Mouse (Mus musculus) right cerebral cortex, postnatal 36 days (tissue): ENCODE results near the gene Wfdc12.
"Not testable (repeated sequence)": the region's sequence is repeated elsewhere in the genome, so short reads cannot be mapped to it uniquely, and the experiment has no call there.

Experiments
- DNase-seq, 2 experiments: peaks; one replicate each; pipeline ENCODE4 v3.0.0; 2022; ENCODE audit warnings: low spot score in 2 of 2, mixed read lengths in 1 of 2

The Wfdc12 gene

DNA sequence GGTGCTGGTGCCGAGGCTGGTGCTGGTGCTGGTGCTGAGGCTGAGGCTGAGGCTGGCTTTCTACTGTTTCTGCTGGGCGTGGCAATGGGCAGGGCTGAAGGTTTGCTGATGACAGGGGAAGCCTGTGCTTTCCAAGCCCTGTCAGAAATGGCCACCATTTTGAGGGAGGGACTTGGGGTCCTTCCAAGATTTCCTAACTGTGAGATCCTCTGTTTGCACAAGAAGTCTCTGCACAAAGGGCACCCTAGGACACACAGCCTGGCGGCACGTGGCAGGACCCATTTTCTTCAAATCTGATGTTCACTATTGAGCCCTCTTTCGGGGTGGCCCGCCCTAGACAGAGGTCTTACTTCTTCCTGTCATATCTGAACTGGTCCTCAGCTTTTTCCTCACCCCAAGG is at the start of gene Wfdc12:
Gene Wfdc12, minus strand, starts transcription at position 33 of the 400 bp plus-strand sequence.
- no peak for DNase-seq

DNA sequence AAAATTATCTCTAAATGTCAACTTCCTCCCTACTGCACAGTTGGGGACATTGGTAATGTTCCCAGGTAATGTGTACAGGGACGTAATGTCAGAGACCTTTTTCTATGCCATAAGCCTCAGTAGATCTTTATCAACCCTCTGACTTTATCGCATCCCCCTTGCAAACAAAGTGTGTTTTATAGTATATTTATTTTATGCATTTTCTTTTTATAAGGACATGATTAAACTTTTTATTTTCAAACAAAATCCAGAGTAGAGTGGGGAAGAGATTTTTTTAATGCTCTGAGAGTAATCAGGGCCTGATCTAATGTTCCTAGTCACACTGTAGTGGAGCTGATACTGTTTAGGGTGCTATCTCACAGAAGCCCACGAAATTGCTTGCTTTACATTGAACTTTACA is 48.0 kb upstream of the Wfdc12 start, which contains the start of gene Svs2:
Gene Svs2, minus strand, starts transcription at position 101 of the 400 bp plus-strand sequence.
- no peak for DNase-seq

DNA sequence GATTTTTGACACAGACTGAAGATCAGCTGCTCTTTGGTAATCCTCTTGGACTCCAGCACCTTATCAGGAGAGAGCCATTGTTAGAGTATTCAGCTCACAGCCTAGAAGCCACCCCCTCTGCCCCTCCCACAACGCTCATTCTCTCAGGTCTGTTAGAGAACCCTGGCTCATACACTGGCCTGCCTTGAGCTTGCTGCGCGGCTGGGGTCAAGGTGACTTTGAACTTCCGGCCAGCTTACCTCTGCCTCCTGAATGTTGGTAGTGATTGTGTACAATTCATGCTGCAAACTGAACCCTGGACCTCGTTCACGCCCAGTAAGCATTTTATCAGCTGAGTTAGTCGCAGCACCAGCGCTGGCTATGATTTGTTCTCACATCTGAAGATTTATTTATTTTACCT is 42.3 kb upstream of the Wfdc12 start:
- DNase-seq, result no peak

DNA sequence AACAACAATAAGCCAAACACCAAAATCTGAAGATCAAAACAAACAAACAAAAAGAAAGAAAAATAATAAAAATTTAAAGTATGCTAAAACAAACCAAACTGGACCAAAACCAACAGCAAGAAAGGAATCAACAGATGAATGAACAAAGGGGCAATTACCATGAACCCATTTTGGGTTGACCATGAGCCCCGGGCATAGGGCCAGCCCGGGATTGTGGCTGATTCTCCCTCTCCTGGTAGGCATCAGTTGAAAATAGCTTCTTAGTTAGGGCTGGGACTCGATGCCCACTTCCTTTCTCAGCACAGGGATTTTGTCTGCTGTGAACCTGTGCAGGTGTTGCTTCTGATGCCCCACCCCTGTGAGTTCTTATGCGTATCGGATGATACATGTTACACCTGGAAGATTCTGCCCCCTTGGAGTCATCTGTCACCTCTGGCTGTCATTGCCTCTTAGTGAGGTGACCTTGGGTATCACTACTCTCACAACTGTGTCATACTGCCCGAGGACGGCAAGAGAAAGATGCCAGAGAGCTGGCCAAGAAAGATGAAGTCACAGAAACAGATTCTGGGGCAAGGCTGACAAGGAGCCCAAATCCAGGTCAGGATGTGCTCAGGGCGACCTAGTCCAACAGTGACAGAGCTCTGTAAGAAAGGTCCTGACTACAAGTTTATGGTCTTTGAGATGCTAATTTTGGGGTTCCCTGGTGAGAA is 38.1 kb upstream of the Wfdc12 start:
- no peak for DNase-seq

- no peak for DNase-seq
These were observed 31.1 kb upstream of the Wfdc12 start, which contains the start of gene Wfdc15b for GRCm38 (mm10) chr2:164221522-164221921. TSS of gene Wfdc15b (minus strand) at chr2:164221660.

GRCm38 (mm10) chr2:164219295-164219694 is 28.9 kb upstream of the Wfdc12 start:
- DNase-seq, result no peak

- peak; percentile 2 to 20 for DNase-seq
These were observed 22.3 kb upstream of the Wfdc12 start for GRCm38 (mm10) chr2:164212711-164213110.

- DNase-seq, result no peak
These were observed 20.5 kb upstream of the Wfdc12 start for GRCm38 (mm10) chr2:164210892-164211291.

DNA sequence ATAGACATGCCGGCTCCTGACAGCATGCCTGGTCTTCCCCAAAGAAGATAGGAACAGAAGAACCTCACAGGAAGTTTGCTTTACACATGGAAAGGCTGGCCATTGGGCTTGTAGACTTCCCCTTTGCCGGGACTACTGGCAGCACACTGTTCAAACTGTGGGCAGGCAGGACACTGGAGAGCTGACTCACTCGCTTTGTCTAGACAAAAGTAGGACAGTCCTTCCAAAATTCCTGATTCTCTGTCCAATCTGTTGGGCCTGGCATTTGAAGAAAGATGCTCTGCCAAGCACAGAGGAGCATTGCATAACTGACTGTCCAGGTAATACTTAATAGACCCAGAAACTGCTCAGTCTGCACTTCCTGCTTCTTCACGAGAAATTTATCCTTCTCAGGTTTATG is 16.3 kb upstream of the Wfdc12 start:
- peak in 1 of 2 experiments; percentile 47 for DNase-seq

- not testable (repeated sequence) for DNase-seq
These were observed 15.6 kb upstream of the Wfdc12 start for GRCm38 (mm10) chr2:164206011-164206410.

DNA sequence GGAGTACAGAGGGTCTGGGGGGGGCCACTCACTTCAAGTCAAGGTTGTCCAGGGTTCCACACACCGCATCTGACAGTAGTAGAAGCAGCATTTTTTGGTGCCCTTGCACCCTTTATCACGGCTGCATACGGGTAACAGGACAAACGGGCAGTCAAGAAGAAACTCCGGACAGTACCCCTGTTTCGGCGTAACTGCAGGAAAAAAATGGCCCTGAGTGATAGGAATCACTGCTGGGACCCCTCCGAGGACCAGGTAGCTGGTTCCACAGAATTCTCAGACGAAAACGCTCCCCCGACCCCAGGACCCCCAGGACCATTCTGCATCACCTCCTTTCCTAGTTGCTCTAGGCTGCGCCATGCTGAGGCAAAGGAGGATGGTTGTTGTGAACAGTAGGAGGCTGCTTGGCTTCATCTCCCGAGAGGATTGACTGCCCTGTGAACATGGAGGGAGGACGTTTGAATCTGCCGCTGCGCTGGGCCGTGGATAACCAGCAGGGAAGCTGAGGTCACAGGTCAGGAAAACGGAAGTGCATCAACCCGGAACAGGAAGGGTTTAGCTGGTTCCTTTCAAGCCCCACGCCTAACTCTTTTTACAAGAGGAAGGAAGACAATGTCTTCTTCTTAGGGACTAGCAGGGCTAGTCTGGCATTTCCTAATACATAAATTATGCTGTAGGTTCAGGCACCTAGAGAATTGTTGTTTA is 9.4 kb upstream of the Wfdc12 start, which contains the start of gene Wfdc15a:
Gene Wfdc15a, minus strand, starts transcription at position 505 of the 702 bp plus-strand sequence.
- no peak for DNase-seq

- DNase-seq, result no peak
These were observed 6.2 kb upstream of the Wfdc12 start for GRCm38 (mm10) chr2:164196700-164196990.

DNA sequence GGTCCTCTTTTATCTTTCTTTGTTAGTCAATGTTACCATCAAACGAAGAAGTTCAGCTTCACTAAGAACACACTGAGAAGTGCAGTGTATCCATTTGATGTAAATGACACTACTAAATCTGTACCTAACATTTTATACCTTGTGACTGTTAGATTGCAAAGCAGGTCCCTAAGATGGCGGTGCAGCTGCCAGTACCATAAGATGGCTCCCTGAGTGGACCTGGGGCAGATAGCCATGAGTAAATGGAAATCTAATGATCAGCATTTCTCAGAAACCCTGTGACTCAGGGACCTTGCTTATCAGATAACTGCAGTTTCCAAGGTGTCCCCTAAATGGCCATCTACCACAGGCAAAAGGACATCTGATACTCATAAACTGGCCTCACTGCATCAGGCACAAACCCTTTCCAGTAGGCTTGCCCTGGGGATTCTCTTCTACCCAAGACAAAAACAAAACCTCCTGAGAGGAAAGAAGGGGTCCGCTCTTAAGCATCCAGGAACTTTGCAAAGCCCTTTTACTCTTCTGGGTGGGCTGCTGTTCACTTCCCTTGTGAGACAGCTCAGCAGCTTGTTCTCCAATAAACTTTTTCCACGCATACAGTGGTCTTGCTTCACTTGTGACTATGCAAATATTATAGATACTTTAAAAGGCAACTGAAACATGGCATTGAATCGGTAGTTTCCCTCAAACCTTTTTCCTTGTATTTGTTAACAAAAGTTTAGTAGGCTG is 5.7 kb upstream of the Wfdc12 start:
- DNase-seq, result no peak

DNA sequence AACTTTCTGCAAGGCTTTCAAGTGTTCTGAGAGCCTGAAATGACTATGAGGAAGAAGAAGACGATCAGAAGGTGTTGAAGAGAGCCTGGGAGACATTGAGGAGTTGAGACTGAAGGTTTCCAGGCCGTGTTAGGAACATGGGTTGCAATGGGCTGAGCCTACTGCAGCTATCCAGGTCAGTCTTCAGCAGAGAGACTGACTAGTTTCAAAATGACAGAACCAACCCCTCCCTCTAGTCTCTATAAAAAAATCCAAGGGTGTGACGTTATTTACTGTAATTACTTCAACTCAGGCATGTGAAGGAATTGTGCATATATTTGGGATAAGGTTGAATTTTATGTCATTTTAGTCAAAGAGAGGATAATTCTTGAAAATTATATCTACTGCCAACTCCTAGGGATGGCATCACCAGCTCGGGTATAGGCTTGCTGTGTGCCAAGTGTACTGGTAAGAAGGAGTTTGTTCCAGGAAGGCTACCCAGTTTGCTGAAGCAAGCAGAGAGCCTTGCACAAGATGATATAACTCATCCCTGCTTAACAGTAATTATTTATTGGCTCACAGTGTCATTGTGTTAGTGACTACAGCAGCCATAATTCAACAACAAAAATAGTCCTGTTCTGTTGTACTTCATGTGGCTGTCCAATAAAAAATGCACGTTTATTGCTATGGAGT is 4.7 kb upstream of the Wfdc12 start:
- no peak for DNase-seq

DNA sequence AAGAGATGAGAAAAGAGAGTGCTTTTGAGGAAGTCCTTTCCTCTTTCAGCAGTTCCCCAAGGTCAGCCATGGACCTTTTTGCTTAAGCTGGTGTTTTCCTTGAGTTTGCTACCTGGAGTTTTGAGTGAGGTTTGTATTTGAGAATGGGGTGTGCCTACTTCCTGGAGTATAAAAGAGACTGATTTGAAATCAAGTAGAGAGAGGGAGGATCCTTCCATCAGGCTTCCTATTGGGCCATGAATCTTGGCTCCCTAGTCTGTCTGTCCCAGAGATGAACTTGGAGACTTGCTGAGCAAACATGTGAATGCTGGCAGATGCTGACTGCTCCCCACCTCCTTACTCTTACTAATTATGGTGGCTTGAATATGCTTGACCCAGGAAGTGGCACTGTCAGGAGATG is 1.9 kb upstream of the Wfdc12 start:
- no peak for DNase-seq

DNA sequence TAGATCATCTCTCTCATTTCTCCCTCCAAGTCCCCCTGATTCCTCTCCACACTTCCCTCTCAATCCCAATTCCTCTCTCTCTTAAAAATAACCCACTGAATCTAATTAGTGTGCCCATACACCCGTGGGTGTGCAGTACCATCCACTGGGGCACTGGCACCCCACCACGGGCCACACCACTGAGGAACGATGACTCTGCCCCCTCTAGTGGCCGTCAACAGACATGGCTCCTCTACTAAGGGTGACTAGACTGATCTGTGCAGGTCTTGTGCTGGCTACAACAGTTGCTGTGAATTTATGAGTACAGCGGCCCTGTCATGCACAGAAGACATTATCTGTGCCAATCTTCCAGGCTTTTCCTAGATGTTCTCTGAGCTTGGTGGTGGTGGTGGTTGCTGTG is 1.7 kb downstream of the Wfdc12 start:
- DNase-seq, result no peak

DNA sequence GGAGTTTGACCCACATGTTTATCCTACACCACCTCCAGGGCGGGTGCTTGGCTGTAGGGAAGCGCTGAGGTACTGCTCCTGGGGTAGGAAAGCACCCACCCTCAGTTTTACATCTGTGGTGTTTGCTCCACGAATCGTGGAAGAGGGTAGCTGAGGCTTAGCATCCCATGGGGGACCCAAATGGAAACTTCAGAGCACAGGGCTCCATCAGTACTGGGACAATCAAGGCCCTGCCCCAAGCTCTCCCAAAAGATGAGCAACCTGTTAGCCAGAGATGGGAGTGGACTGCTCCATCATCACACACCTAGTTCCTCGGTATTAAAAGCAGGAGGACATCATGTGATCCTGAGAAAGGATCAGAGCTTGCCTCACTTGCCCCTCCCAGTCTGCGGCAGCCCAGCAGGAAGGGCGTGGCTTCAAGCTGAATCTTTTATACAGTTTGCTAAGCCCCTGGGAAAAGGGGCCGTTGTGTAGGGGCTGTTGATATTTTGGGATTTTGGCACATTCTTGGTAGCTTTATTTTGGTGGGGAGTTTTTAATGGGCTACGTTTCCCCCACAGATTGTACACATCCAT is 6.2 kb downstream of the Wfdc12 start:
- DNase-seq, result no peak

DNA sequence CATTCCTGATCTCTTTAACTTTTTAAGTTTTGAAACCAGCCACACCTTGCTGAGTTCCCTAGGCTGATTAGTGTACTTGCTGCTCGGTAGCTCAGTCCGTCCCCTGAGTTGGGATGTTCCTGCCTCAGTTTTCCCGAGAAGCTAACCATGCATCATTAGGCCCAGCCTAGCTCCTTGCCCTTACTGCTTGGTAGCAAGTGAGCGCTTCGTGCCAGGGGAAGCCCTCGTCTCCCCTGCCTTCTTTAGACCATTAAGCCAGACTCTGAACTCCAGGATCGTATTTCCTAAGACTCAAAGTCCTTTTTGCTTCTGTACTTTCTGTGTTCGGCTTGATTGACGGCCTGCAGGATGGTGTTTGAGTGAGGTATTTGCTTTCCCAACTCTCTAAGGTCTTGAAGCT is 7.1 kb downstream of the Wfdc12 start:
- DNase-seq, result no peak

DNA sequence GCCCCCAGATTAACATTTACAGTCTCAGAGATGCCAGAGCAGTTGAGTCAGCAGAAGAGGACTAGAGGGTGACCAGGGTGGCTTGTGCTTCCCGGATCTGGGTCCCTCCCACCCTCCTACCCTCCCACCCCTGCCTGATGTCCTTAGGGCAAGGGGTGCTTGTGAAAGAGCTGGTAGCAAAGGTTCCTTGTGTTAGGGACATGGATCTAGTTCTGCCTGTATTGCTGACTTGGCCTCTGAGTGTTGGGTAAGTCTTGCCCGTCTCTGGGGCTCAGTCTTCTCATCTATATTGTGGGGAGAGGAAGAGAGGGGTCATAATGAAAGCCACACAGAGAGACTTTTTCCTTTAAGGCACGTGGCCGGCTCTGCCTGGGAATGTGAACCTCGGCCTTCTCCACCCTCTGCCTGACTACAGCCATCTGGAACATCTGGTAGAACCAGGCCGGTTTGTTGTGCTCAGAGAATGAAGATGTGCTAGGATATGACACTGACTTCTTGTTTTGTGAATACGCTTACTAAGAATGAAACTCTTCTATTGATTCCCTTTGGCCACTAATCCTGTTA is 7.6 kb downstream of the Wfdc12 start, which contains the start of gene Wfdc5:
Gene Wfdc5, minus strand, starts transcription at position 51 of the 564 bp plus-strand sequence.
- no peak for DNase-seq

DNA sequence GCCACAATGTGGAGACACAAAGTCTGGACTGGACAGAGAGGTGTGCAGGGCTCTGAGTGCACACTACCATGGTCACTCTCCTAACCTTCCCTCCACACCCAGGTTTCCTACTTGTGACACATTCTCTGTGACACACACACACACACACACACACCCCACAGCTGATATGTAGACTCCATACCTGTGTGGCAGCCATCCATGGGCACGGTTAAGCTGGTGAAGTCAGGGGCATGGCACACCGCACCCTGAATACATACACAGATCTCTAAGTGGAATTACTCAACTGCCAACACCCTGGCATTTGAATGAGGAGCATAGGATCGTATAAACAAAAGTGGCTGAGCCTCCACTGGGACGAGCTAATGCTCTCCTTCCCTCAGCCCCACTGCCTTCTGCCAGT is 9.6 kb downstream of the Wfdc12 start:
- no peak for DNase-seq

GRCm38 (mm10) chr2:164180124-164180523 is 10.3 kb downstream of the Wfdc12 start:
- DNase-seq, result no peak
